Comparison of ENCODE assay signal across 7 mouse cellular contexts in the genomic region with DNA sequence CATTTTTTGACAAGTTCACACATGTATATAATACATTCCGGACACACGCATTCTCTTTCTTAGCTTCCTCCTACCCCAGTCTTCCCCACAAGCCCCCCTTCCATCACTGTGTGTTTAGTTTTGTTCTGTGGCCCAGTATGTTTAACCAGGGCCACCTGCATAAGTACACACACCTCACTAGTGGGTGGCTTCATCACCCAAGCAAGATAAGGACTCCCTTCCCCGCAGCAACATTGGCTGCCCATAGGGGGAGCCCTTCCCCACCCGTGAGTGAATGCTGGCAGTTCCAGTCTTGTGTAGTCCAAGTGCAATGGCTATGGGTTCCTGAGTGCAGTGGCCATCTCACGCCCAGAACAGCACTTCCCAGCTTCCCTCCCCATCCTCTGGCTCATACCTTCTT. TPM values are rescaled to one million over a fixed set of nuclear protein-coding genes. Genes with fewer than 3 reads are reported as not detected.
DNase-seq lines count a peak whose midpoint lies in the region; ATAC-seq lines count a peak whose summit lies in the region.

No protein-coding gene starts in this region.

- H3K27ac ChIP-seq in midbrain, embryonic 14.5 days (replicated peaks; ENCODE audit: low read depth, low read length): no peak overlapping the region
- H3K27ac ChIP-seq in midbrain, embryonic 15.5 days: no peak overlapping the region
- H3K27ac ChIP-seq in lung, embryonic 16.5 days (ENCODE audit: low read length): no peak overlapping the region

- no peak for ATAC-seq in midbrain, embryonic 14.5 days (ENCODE audit: low FRiP score, low TSS enrichment)
- no peak for ATAC-seq in midbrain, embryonic 15.5 days (replicated peaks)
- ATAC-seq in inflammation-experienced regulatory T-cells, adult 6 months: peak; percentile 88
- ATAC-seq in lung, embryonic 16.5 days (ENCODE audit: low read depth): peak; percentile 39

- DNase-seq in midbrain, embryonic 14.5 days: peak; percentile 69
- DNase-seq in ZHBTc4 (ENCODE audit: low read depth, low spot score): peak; percentile 89
- peak; percentile 63 for DNase-seq in embryo, embryonic 11 days
- peak; percentile 43 to 48 for DNase-seq in spleen, postnatal 36 days (ENCODE audit: low spot score in 2 of 2)

- no peak overlapping the region for H3K4me3 ChIP-seq in midbrain, embryonic 14.5 days (replicated peaks; ENCODE audit: low read depth, low read length)
- H3K4me3 ChIP-seq in midbrain, embryonic 15.5 days: no peak overlapping the region
- H3K4me3 ChIP-seq in lung, embryonic 16.5 days (ENCODE audit: low read length): no peak overlapping the region

- no peak overlapping the region for H3K9ac ChIP-seq in midbrain, embryonic 14.5 days (replicated peaks; ENCODE audit: low read length)
- no peak overlapping the region for H3K9ac ChIP-seq in midbrain, embryonic 15.5 days
- H3K9ac ChIP-seq in lung, embryonic 16.5 days (ENCODE audit: low read length): no peak overlapping the region

- no peaks in the 10 kb centered on the region for H3K36me3 ChIP-seq in midbrain, embryonic 14.5 days (ENCODE audit: control insufficient read depth, insufficient read depth, low read length)
- H3K36me3 ChIP-seq in midbrain, embryonic 15.5 days (replicated peaks): no peaks in the 10 kb centered on the region
- no peaks in the 10 kb centered on the region for H3K36me3 ChIP-seq in lung, embryonic 16.5 days (ENCODE audit: control insufficient read depth, insufficient read depth, low read length)

- H3K9me3 ChIP-seq in midbrain, embryonic 14.5 days (ENCODE audit: control insufficient read depth, low read length): no peaks in the 10 kb centered on the region
- no peaks in the 10 kb centered on the region for H3K9me3 ChIP-seq in midbrain, embryonic 15.5 days
- H3K9me3 ChIP-seq in lung, embryonic 16.5 days (ENCODE audit: control insufficient read depth, low read length): no peaks in the 10 kb centered on the region

- no peaks in the 10 kb centered on the region for H3K4me1 ChIP-seq in midbrain, embryonic 14.5 days (ENCODE audit: control insufficient read depth, insufficient read depth, low read length)
- no peaks in the 10 kb centered on the region; the same call in 1 of the 2 replicates for H3K4me1 ChIP-seq in midbrain, embryonic 15.5 days
- no peaks in the 10 kb centered on the region; the same call in 1 of the 2 replicates for H3K4me1 ChIP-seq in lung, embryonic 16.5 days (replicated peaks; ENCODE audit: control insufficient read depth, insufficient read depth, low read length)

- WGBS in midbrain, embryonic 14.5 days: 58% methylated on average over 5 of the region's 5 CpGs
- WGBS in midbrain, embryonic 15.5 days: 57% methylated on average over 5 of the region's 5 CpGs
- WGBS in lung, embryonic 16.5 days: 52% methylated on average over 5 of the region's 5 CpGs

- no peaks in the 10 kb centered on the region for H3K27me3 ChIP-seq in midbrain, embryonic 14.5 days (ENCODE audit: control insufficient read depth, insufficient read depth, low read length)
- H3K27me3 ChIP-seq in midbrain, embryonic 15.5 days (replicated peaks): no peaks in the 10 kb centered on the region
- no peaks in the 10 kb centered on the region for H3K27me3 ChIP-seq in lung, embryonic 16.5 days (ENCODE audit: control insufficient read depth, insufficient read depth, low read depth, low read length)

- H3K4me2 ChIP-seq in midbrain, embryonic 14.5 days (ENCODE audit: low read length): no peak overlapping the region
- H3K4me2 ChIP-seq in midbrain, embryonic 15.5 days: no peak overlapping the region
- no peak overlapping the region for H3K4me2 ChIP-seq in lung, embryonic 16.5 days (ENCODE audit: low read depth, low read length)

RNA-seq across cellular contexts. Expression of a gene that starts 21.5 kb away (rescaled TPM):
- 0.37 and 0.49 TPM in 2 replicates for polyA plus RNA-seq in midbrain, embryonic 14.5 days (2014; fragmentation: Nextera tagmentation; extraction: Ambion mirVana)
- 0.75 and 0.92 TPM in 2 replicates for polyA plus RNA-seq in midbrain, embryonic 15.5 days (2015; fragmentation: Nextera tagmentation; extraction: Ambion mirVana)
- polyA plus RNA-seq in inflammation-experienced regulatory T-cells, adult 6 months (2017; shearing (Covaris generic)): under 1 TPM; 0.14 to 0.38 (median 0.17) TPM
- 0.10 TPM in 2 replicates for polyA plus RNA-seq in lung, embryonic 16.5 days (2015; fragmentation: Nextera tagmentation; extraction: Ambion mirVana)

Comparison
In these comparisons a context has a peak if more than half of its experiments do, and no peak if none do; other contexts are left out.
1. ATAC-seq: peak in inflammation-experienced regulatory T-cells, adult 6 months (single experiment) and lung, embryonic 16.5 days (single experiment); none in midbrain, embryonic 14.5 days (single experiment) and midbrain, embryonic 15.5 days (single experiment).
2. Peak in every context shown above with its lines, with median percentiles within 50 percentile points of each other: DNase-seq.